Mouse (Mus musculus) adrenal gland, postnatal 25 days (tissue): ENCODE results near the gene Olfr1420. TPM values are rescaled to one million over a fixed set of nuclear protein-coding genes. Genes with fewer than 3 reads are reported as not detected.
"Not testable (repeated sequence)": the region's sequence is repeated elsewhere in the genome, so short reads cannot be mapped to it uniquely, and the experiment has no call there.

Source experiments
- DNase-seq: peaks from one replicate; pipeline ENCODE4 v3.0.0; 2021; ENCODE audit warnings: mixed read lengths
- long read RNA-seq: library from polyadenylated mRNA; stranded (forward); transcript quantifications from one replicate; pipeline ENCODE4 v2.0.0, GENCODE M21; 2021
- total RNA-seq: library from RNA; stranded (reverse); gene quantifications from 2 replicates; pipeline ENCODE4 v1.2.3, GENCODE M21; 2021

The Olfr1420 gene
- total RNA-seq, result not detected in 2 replicates
- long read RNA-seq, result 0 reads

DNA sequence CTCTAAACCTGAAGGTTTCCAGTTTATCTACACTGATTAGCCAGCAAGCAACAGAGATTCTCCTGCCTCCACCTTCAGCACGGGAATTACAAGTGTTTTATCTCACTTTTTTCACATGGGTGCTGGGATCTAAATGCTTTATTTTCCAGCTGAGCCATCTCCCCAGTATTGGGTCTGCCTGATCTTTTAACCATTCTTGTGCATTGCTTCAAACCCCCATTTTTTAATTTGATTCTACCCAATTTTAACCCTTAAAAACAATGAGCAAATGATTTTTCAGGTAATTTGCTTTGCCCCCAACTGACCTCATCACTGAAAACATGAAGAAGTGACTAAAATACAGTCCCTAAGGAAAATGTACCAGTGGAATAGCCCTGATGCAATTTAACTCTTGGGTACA is at the start of gene Olfr1420:
Gene Olfr1420 (plus strand): TSS at position 301 of the 400 bp plus-strand sequence.
- no peak for DNase-seq

- no peak for DNase-seq
Observed at GRCm38 (mm10) chr19:11839119-11839518, 47.2 kb upstream of the Olfr1420 start, which contains the start of gene Olfr1417. Gene Olfr1417, minus strand, starts transcription at chr19:11839219.

- DNase-seq, result no peak
Observed at GRCm38 (mm10) chr19:11846333-11846732, 40.0 kb upstream of the Olfr1420 start.

- no peak for DNase-seq
Observed at GRCm38 (mm10) chr19:11852652-11853051, 33.7 kb upstream of the Olfr1420 start.

GRCm38 (mm10) chr19:11854821-11855220 is 31.5 kb upstream of the Olfr1420 start:
- DNase-seq, result no peak

DNA sequence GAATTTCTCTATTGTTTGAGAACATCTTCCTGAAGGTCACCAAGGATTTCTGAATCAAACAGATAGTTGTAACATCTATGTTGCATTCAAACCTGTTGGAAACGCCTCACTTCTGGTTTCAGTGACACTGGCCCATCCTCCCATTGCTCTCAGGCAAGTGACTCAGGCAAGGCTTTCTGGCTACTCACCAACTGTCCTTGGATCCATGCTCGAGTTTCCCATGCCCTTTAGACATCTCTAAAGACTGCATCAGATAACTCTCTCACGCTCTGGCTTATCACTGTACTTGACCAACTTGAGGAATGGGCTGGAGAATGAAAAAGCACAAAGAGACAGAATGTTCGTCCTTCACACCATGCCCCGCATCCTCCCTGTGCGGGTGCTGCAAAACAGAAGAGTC is 29.9 kb upstream of the Olfr1420 start:
- peak; percentile 41 for DNase-seq

DNA sequence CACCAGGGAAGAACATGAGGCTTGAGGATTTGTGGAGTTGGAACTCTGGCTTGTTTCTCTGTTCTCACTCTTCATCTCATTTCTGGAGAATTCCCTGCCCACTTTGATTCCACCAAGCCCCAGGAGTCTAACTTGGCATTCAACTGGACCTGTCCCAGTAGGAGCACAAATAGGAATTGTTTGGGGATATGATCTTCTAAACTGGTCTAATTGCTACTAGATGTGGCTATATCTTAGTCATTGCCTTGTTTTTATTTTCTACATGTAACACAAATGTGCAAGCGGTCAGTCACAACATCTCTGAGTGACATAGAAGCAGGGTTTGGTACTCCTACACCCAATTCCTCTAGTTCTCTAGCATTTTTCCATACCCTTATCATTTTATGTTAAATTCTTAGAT is 25.4 kb upstream of the Olfr1420 start, which contains the start of gene Olfr1418:
Gene Olfr1418 (minus strand): TSS at position 101 of the 400 bp plus-strand sequence.
- no peak for DNase-seq

DNA sequence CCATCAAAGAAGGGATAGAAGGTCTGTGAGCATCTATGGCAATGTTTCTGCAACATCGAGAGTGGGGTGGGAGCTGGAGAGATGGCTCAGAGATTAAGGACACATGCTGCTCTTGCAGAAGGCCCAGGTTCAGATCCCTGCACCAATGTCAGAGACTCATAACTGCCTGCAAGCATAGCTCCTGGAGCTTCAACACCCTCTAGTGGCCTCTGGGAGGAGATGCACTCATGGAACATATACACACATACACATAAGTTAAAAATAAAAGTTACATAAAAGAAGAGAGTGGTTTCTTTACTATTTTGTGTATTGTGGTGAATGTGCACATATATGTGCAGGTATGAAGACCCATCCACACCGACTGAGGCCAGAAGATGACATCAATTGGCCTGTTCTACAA is 18.5 kb upstream of the Olfr1420 start:
- no peak for DNase-seq

DNA sequence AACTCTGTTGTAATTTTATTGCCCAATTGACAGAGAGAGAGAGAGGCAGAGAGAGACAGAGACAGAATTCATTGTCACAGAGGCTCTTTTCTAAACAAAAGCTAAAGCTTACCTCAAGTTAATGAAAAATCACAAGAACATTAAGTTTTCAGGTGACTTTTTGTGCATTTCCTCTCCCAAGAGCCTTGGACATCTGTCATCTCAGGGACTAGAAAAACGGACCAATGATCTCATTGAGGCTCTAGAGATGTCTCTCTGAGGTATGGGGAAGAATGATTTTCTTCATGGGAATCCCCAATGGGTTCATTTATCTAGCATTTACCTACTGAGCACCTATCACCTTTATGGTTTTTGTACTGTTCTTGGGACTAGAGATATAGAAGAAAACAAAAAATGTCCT is 11.4 kb upstream of the Olfr1420 start, which contains the start of gene Olfr1419:
Gene Olfr1419 (minus strand): TSS at position 101 of the 400 bp plus-strand sequence.
- DNase-seq, result no peak

- DNase-seq, result not testable (repeated sequence)
Observed at GRCm38 (mm10) chr19:11878404-11878803, 8.0 kb upstream of the Olfr1420 start.

- no peak for DNase-seq
Observed at GRCm38 (mm10) chr19:11911021-11911420, 24.7 kb downstream of the Olfr1420 start.

- DNase-seq, result peak; percentile 25
Observed at GRCm38 (mm10) chr19:11911603-11912002, 25.2 kb downstream of the Olfr1420 start.

GRCm38 (mm10) chr19:11912037-11912532 is 25.7 kb downstream of the Olfr1420 start, which contains the start of gene Patl1:
Gene Patl1, plus strand, starts transcription at chr19:11912399.
- peak; percentile 99 for DNase-seq

DNA sequence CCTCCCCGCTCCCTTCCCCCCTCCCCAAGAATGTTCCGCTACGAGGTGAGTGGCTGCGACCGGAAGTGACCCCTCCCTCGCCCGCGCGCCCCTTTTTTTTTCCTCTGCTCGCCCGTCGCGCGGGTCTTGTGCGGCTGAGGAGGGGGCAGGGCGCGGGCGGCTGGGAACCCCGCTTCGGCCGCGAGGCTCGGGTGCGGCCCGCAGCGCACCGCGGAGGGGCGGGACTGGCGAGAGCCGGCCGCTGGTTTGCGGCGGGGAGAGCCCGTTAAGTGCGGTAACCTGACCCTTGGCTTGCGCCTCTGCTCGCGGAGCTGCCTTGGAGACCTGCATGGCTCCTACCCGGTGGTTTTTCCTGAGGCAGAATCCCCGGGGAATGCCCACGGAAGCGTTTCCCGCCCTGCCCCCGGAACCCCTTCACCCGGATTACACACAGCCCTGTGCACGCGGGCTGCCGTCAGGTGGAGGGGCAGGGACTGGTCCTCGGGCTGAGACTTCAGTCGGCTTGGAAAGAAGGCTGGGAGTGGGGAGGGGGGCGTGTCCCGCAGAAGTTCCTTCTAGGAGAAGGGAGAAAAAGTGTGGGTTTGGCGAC is 26.3 kb downstream of the Olfr1420 start:
- DNase-seq, result peak; percentile 56

- no peak for DNase-seq
Observed at GRCm38 (mm10) chr19:11915804-11916203, 29.4 kb downstream of the Olfr1420 start.

DNA sequence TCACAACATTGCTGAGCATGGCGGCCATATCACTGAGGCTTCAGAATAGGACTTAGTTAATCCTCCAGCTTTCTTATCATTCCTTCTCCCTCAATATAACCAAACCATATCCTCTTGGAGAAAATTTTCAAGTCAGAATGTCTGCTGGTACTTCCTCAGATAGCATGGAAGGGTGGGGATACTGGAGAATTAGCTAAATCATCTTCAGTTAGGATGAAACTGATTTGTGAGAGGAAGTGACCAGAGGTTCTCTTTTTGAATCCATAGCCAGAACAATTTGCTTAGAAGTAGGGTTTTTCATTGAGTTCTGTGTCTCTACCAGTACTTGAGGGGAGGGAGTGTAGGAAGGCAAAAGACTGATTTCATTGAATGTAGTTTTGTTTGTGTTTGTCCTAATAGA is 35.7 kb downstream of the Olfr1420 start:
- no peak for DNase-seq

DNA sequence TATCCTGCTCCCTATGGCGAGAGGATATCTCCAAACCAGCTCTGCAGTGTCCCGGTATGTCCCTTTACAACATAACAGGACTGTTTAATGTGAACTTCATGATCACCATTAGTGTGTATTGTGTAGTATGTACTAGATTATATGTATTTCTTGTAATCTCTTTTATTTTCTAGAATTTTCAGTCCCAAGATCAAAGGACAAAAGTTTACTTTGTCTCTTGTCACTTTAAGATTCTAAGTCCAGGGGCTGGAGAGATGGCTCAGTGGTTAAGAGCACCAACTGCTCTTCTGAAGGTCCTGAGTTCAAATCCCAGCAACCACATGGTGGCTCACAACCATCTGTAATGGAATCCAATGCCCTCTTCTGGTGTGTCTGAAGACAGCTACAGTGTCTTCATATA is 36.1 kb downstream of the Olfr1420 start:
- DNase-seq, result not testable (repeated sequence)

DNA sequence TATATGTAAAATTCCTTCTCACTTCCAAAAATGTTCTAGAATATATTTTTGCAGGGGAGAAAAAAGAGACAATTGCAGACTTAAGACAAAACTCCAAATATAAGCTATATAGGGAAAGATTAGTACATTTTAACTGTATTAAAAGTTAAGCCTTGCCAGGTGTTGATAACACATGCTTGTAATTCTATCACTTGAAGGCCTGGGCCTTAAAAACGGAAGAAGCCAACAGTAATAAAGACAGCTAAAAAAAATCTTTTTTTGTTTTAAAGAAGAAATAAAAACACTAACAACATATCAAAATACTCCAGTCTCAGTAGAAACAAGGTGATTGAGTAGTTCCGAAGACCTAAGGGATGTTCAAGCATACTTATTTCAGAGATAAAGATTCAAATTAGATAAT is 40.0 kb downstream of the Olfr1420 start:
- DNase-seq, result no peak

GRCm38 (mm10) chr19:11928025-11928748 is 41.8 kb downstream of the Olfr1420 start:
- DNase-seq, result no peak

- DNase-seq, result not testable (repeated sequence)
Observed at GRCm38 (mm10) chr19:11946460-11946859, 60.1 kb downstream of the Olfr1420 start.
